Mouse (Mus musculus): ENCODE data around the gene Klre1. TPM values are rescaled to one million over a fixed set of nuclear protein-coding genes. Genes with fewer than 3 reads are reported as not detected.
"Not testable (repeated sequence)": the region's sequence is repeated elsewhere in the genome, so short reads cannot be mapped to it uniquely, and the experiment has no call there.

The Klre1 gene
- total and polyA plus RNA-seq, 2 experiments = 0.07 to 0.28 TPM

DNA sequence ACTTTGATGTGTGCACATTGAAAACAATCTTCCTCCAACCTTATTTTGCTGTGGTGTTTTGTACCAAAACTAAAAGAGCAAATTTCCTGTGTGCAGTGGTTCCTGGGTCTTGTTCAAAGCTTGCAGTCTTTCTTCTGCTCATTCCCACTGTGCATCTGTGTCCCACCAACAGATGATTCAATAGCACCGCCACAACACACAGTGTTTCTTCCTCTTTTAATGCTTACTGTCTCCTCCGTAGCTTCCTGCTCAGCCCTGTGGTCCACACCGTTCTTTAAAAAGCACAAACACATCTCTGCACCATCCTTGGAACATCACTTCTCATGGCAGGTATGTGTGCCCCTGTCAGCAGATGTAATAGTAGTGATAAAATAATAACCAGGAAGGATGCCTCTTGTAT lies 13.8 kb downstream of the Klre1 start, which contains the start of gene Klrd1:
Klrd1 (plus strand) TSS at position 275 of the 400 bp plus-strand sequence.
- 72% methylated on average over 3 of the region's 3 CpGs for WGBS
- no peaks in the 10 kb centered on the region for H3K27me3 ChIP-seq (ENCODE audit: control insufficient read depth, insufficient read depth, low read length)
- TF ChIP-seq CTCF (IDR thresholded peaks at IDR 0.05; ENCODE audit: low read depth, low read length) (no peak), POLR2A (IDR thresholded peaks at IDR 0.05; ENCODE audit: extremely low read depth, insufficient read depth, low read length) (no peak)
- H3K36me3 ChIP-seq (ENCODE audit: control insufficient read depth, insufficient read depth, low read length) = no peaks in the 10 kb centered on the region
- H3K4me1 ChIP-seq (ENCODE audit: control insufficient read depth, insufficient read depth, low read length) = no peaks in the 10 kb centered on the region
- no peaks in the 10 kb centered on the region for H3K79me2 ChIP-seq (ENCODE audit: control insufficient read depth, insufficient read depth, low read length)
- no peak within 1 kb of the TSS for H3K9ac ChIP-seq (ENCODE audit: low read depth, low read length)
- no peak for DNase-seq (ENCODE audit: extremely low read depth, low read depth, low spot score)
- no peak within 1 kb of the TSS for H3K4me3 ChIP-seq (ENCODE audit: insufficient read depth, low read depth, low read length)
- H3K27ac ChIP-seq (replicated peaks; ENCODE audit: insufficient read depth, low read depth, low read length) = no peak within 1 kb of the TSS

DNA sequence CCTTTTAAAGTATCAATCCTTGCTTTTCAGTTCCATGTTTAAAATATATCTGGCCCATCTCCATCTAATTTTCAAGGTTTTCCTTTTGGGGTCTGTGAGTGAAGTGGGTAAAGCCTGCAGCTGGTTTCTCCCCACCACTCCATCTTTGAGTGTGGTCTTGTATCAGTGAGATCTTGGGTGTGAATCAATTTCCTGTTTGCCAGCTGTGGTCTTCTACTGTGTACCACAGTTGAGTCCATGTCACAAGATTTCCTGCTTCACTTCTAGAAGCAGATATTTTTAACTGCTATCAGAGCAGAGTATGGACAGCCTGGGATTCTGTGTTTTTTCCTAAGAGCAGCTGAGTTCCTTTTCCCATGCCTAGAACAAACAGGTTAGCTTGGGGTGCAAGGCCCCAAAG lies 30.7 kb downstream of the Klre1 start:
- H3K9ac ChIP-seq (ENCODE audit: low read depth, low read length) = no peak overlapping the region
- no peaks in the 10 kb centered on the region for H3K27me3 ChIP-seq (ENCODE audit: control insufficient read depth, insufficient read depth, low read length)
- DNase-seq (ENCODE audit: extremely low read depth, low read depth, low spot score) = no peak
- no peak overlapping the region for H3K4me3 ChIP-seq (ENCODE audit: insufficient read depth, low read depth, low read length)
- H3K36me3 ChIP-seq (ENCODE audit: control insufficient read depth, insufficient read depth, low read length) = no peaks in the 10 kb centered on the region
- H3K4me1 ChIP-seq (ENCODE audit: control insufficient read depth, insufficient read depth, low read length) = no peaks in the 10 kb centered on the region
- no peak overlapping the region for H3K27ac ChIP-seq (replicated peaks; ENCODE audit: insufficient read depth, low read depth, low read length)
- TF ChIP-seq POLR2A (IDR thresholded peaks at IDR 0.05; ENCODE audit: extremely low read depth, insufficient read depth, low read length) (no peak), CTCF (IDR thresholded peaks at IDR 0.05; ENCODE audit: low read depth, low read length) (no peak)
- H3K79me2 ChIP-seq (ENCODE audit: control insufficient read depth, insufficient read depth, low read length) = no peaks in the 10 kb centered on the region

DNA sequence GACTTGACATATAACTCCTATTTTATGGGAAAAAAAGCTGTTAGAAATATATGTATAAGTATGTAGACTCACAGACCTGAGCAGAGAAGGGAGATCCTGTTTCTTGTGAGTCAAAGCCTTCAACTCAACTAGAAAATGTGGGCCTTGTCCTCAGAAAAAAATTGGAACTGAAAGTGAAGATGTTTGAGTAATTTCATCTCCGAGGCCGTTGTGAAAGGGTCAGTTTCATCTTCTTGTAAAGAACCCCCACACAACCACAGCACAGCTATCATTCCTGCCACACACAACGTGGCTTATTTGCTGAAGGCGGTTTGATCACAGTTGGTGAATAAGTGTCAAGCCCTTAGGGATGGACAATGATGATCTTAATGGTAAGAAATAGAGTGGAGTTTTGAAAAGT lies 46.0 kb downstream of the Klre1 start, which contains the start of gene Klrk1:
Klrk1 (minus strand) TSS at position 130 of the 400 bp plus-strand sequence.
- DNase-seq (ENCODE audit: extremely low read depth, low read depth, low spot score) = peak; percentile 27
- Histone ChIP-seq H3K36me3 (ENCODE audit: control insufficient read depth, insufficient read depth, low read length) (no peaks in the 10 kb centered on the region), H3K27me3 (ENCODE audit: control insufficient read depth, insufficient read depth, low read length) (no peaks in the 10 kb centered on the region), H3K9ac (ENCODE audit: low read depth, low read length) (no peak within 1 kb of the TSS), H3K4me3 (ENCODE audit: insufficient read depth, low read depth, low read length) (no peak within 1 kb of the TSS), H3K4me1 (ENCODE audit: control insufficient read depth, insufficient read depth, low read length) (no peaks in the 10 kb centered on the region), H3K27ac (replicated peaks; ENCODE audit: insufficient read depth, low read depth, low read length) (no peak within 1 kb of the TSS), H3K79me2 (ENCODE audit: control insufficient read depth, insufficient read depth, low read length) (no peaks in the 10 kb centered on the region)
- TF ChIP-seq CTCF (IDR thresholded peaks at IDR 0.05; ENCODE audit: low read depth, low read length) (no peak), POLR2A (IDR thresholded peaks at IDR 0.05; ENCODE audit: extremely low read depth, insufficient read depth, low read length) (no peak)
- 65% methylated on average over 4 of the region's 4 CpGs for WGBS

DNA sequence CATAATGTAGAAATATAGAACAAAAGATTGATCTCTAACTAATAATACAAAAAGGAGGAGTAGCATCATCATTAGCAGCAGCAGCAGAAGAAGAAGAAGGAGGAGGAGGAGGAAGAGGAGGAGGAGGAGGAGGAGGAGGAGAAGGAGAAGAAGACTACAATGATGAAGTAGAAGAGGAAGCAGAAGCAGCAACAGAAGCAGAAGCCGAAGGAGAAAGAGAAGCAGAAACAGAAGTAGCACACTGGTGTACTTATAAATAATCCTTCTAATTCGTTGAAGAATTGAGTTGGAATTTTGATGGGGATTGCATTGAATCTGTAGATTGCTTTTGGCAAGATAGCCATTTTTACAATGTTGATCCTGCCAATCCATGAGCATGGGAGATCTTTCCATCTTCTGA lies 53.3 kb downstream of the Klre1 start:
- H3K27ac ChIP-seq (replicated peaks; ENCODE audit: insufficient read depth, low read depth, low read length); H3K27me3 ChIP-seq (ENCODE audit: control insufficient read depth, insufficient read depth, low read length); H3K36me3 ChIP-seq (ENCODE audit: control insufficient read depth, insufficient read depth, low read length); H3K4me3 ChIP-seq (ENCODE audit: insufficient read depth, low read depth, low read length); H3K9ac ChIP-seq (ENCODE audit: low read depth, low read length); DNase-seq (ENCODE audit: extremely low read depth, low read depth, low spot score); H3K79me2 ChIP-seq (ENCODE audit: control insufficient read depth, insufficient read depth, low read length); H3K4me1 ChIP-seq (ENCODE audit: control insufficient read depth, insufficient read depth, low read length): not testable (repeated sequence)
- 72% methylated on average over 2 of the region's 2 CpGs for WGBS

Other genes starting within 250 kb of the Klre1 start
- not detected in 2 replicates for gene 4922502D21Rik, start 246.1 kb upstream of the Klre1 start, total RNA-seq (2014; rRNA removed)
- gene 4922502D21Rik, start 246.1 kb upstream of the Klre1 start, polyA plus RNA-seq (2012; rRNA removed) = not detected in 2 replicates
- gene Clec12a, start 235.2 kb upstream of the Klre1 start, total RNA-seq (2014; rRNA removed) = 5.3 and 6.5 TPM in 2 replicates
- 0.86 and 1.2 TPM in 2 replicates for gene Clec12a, start 235.2 kb upstream of the Klre1 start, polyA plus RNA-seq (2012; rRNA removed)
- gene Clec12b, start 192.0 kb upstream of the Klre1 start, total RNA-seq (2014; rRNA removed) = not detected in 2 replicates
- not detected in 2 replicates for gene Clec12b, start 192.0 kb upstream of the Klre1 start, polyA plus RNA-seq (2012; rRNA removed)
- 23.2 and 24.2 TPM in 2 replicates for gene Clec1b, start 180.6 kb upstream of the Klre1 start, total RNA-seq (2014; rRNA removed)
- gene Clec1b, start 180.6 kb upstream of the Klre1 start, polyA plus RNA-seq (2012; rRNA removed) = 1.7 and 3.7 TPM in 2 replicates
- gene Clec9a, start 169.0 kb upstream of the Klre1 start, total RNA-seq (2014; rRNA removed) = 2.8 and 2.9 TPM in 2 replicates
- 0.44 and 0.86 TPM in 2 replicates for gene Clec9a, start 169.0 kb upstream of the Klre1 start, polyA plus RNA-seq (2012; rRNA removed)
- 3.2 and 3.5 TPM in 2 replicates for gene Clec1a, start 125.9 kb upstream of the Klre1 start, total RNA-seq (2014; rRNA removed)
- 0.20 and 0.34 TPM in 2 replicates for gene Clec1a, start 125.9 kb upstream of the Klre1 start, polyA plus RNA-seq (2012; rRNA removed)
- 0.07 TPM in 1 of 2 replicates, not detected in the other for gene Olr1, start 70.7 kb upstream of the Klre1 start, total RNA-seq (2014; rRNA removed)
- gene Olr1, start 70.7 kb upstream of the Klre1 start, polyA plus RNA-seq (2012; rRNA removed) = not detected in 2 replicates
- not detected in 2 replicates for gene Tmem52b, start 65.3 kb upstream of the Klre1 start, total RNA-seq (2014; rRNA removed)
- not detected in 2 replicates for gene Tmem52b, start 65.3 kb upstream of the Klre1 start, polyA plus RNA-seq (2012; rRNA removed)
- gene Gabarapl1, start 44.7 kb upstream of the Klre1 start, total RNA-seq (2014; rRNA removed) = 355 and 458 TPM in 2 replicates
- 318 and 321 TPM in 2 replicates for gene Gabarapl1, start 44.7 kb upstream of the Klre1 start, polyA plus RNA-seq (2012; rRNA removed)
- gene Klrd1, start 13.9 kb downstream of the Klre1 start, total RNA-seq (2014; rRNA removed) = 0.83 and 1.3 TPM in 2 replicates
- 0.13 and 0.14 TPM in 2 replicates for gene Klrd1, start 13.9 kb downstream of the Klre1 start, polyA plus RNA-seq (2012; rRNA removed)
- gene Klrk1, start 46.0 kb downstream of the Klre1 start, total RNA-seq (2014; rRNA removed) = 3.0 and 3.3 TPM in 2 replicates
- gene Klrk1, start 46.0 kb downstream of the Klre1 start, polyA plus RNA-seq (2012; rRNA removed) = 0.19 and 0.23 TPM in 2 replicates
- gene Klrc3, start 65.4 kb downstream of the Klre1 start, total RNA-seq (2014; rRNA removed) = not detected in 2 replicates
- not detected in 2 replicates for gene Klrc3, start 65.4 kb downstream of the Klre1 start, polyA plus RNA-seq (2012; rRNA removed)
- 0.65 and 0.81 TPM in 2 replicates for gene Klrc2, start 82.8 kb downstream of the Klre1 start, total RNA-seq (2014; rRNA removed)
- gene Klrc2, start 82.8 kb downstream of the Klre1 start, polyA plus RNA-seq (2012; rRNA removed) = not detected in 2 replicates
- gene Klrc1, start 101.1 kb downstream of the Klre1 start, total RNA-seq (2014; rRNA removed) = 1.7 and 2.2 TPM in 2 replicates
- gene Klrc1, start 101.1 kb downstream of the Klre1 start, polyA plus RNA-seq (2012; rRNA removed) = 0.07 and 0.20 TPM in 2 replicates
- gene Klri1, start 139.2 kb downstream of the Klre1 start, total RNA-seq (2014; rRNA removed) = 0.28 TPM in 1 of 2 replicates, not detected in the other
- not detected in 2 replicates for gene Klri1, start 139.2 kb downstream of the Klre1 start, polyA plus RNA-seq (2012; rRNA removed)
- 0.07 and 0.09 TPM in 2 replicates for gene Klri2, start 162.6 kb downstream of the Klre1 start, total RNA-seq (2014; rRNA removed)
- gene Klri2, start 162.6 kb downstream of the Klre1 start, polyA plus RNA-seq (2012; rRNA removed) = not detected in 2 replicates
- gene Gm156, start 206.4 kb downstream of the Klre1 start, total RNA-seq (2014; rRNA removed) = not detected in 2 replicates
- not detected in 2 replicates for gene Gm156, start 206.4 kb downstream of the Klre1 start, polyA plus RNA-seq (2012; rRNA removed)